Mouse (Mus musculus): ENCODE measurements around the gene Pla2g4d.

The Pla2g4d gene

GRCm38 (mm10) chr2:120288995-120289394 lies at the start of gene Pla2g4d:
TSS of gene Pla2g4d (minus strand) at chr2:120289197.
- DNase-seq (ENCODE audit: low read depth, low spot score), result no peak

- DNase-seq (ENCODE audit: low read depth, low spot score), result peak; percentile 22
Observed at GRCm38 (mm10) chr2:120337886-120338285, 48.9 kb upstream of the Pla2g4d start.

- no peak for DNase-seq (ENCODE audit: low read depth, low spot score)
Observed at GRCm38 (mm10) chr2:120331575-120331974, 42.6 kb upstream of the Pla2g4d start.

- no peak for DNase-seq (ENCODE audit: low read depth, low spot score)
Observed at GRCm38 (mm10) chr2:120315077-120315476, 26.1 kb upstream of the Pla2g4d start.

- DNase-seq (ENCODE audit: low read depth, low spot score), result no peak
Observed at GRCm38 (mm10) chr2:120314487-120314886, 25.5 kb upstream of the Pla2g4d start.

GRCm38 (mm10) chr2:120313976-120314375 lies 25.0 kb upstream of the Pla2g4d start, which contains the start of gene Pla2g4f:
TSS of gene Pla2g4f (minus strand) at chr2:120314165.
- DNase-seq (ENCODE audit: low read depth, low spot score), result peak; percentile 33

- no peak for DNase-seq (ENCODE audit: low read depth, low spot score)
Observed at GRCm38 (mm10) chr2:120312276-120312825, 23.4 kb upstream of the Pla2g4d start.

GRCm38 (mm10) chr2:120304113-120304512 lies 15.1 kb upstream of the Pla2g4d start:
- DNase-seq (ENCODE audit: low read depth, low spot score), result no peak

GRCm38 (mm10) chr2:120301076-120301475 lies 12.1 kb upstream of the Pla2g4d start:
- DNase-seq (ENCODE audit: low read depth, low spot score), result peak; percentile 51

- DNase-seq (ENCODE audit: low read depth, low spot score), result no peak
Observed at GRCm38 (mm10) chr2:120299866-120300265, 10.9 kb upstream of the Pla2g4d start.

GRCm38 (mm10) chr2:120296160-120296559 lies 7.2 kb upstream of the Pla2g4d start:
- no peak for DNase-seq (ENCODE audit: low read depth, low spot score)

- DNase-seq (ENCODE audit: low read depth, low spot score), result no peak
Observed at GRCm38 (mm10) chr2:120291471-120292078, 2.6 kb upstream of the Pla2g4d start.

- no peak for DNase-seq (ENCODE audit: low read depth, low spot score)
Observed at GRCm38 (mm10) chr2:120288401-120288800, 596 bp downstream of the Pla2g4d start.

GRCm38 (mm10) chr2:120285639-120286038 lies 3.4 kb downstream of the Pla2g4d start:
- no peak for DNase-seq (ENCODE audit: low read depth, low spot score)

GRCm38 (mm10) chr2:120284705-120285104 lies 4.3 kb downstream of the Pla2g4d start:
- DNase-seq (ENCODE audit: low read depth, low spot score), result no peak

GRCm38 (mm10) chr2:120284094-120284493 lies 4.9 kb downstream of the Pla2g4d start:
- DNase-seq (ENCODE audit: low read depth, low spot score), result no peak

GRCm38 (mm10) chr2:120283550-120283949 lies 5.4 kb downstream of the Pla2g4d start:
- no peak for DNase-seq (ENCODE audit: low read depth, low spot score)

- no peak for DNase-seq (ENCODE audit: low read depth, low spot score)
Observed at GRCm38 (mm10) chr2:120281221-120281620, 7.8 kb downstream of the Pla2g4d start.

GRCm38 (mm10) chr2:120279961-120280360 lies 9.0 kb downstream of the Pla2g4d start:
- peak; percentile 63 for DNase-seq (ENCODE audit: low read depth, low spot score)

GRCm38 (mm10) chr2:120276951-120277350 lies 12.0 kb downstream of the Pla2g4d start:
- no peak for DNase-seq (ENCODE audit: low read depth, low spot score)

- DNase-seq (ENCODE audit: low read depth, low spot score), result peak; percentile 87
Observed at GRCm38 (mm10) chr2:120268635-120269034, 20.4 kb downstream of the Pla2g4d start.

- no peak for DNase-seq (ENCODE audit: low read depth, low spot score)
Observed at GRCm38 (mm10) chr2:120265523-120265922, 23.5 kb downstream of the Pla2g4d start.

- no peak for DNase-seq (ENCODE audit: low read depth, low spot score)
Observed at GRCm38 (mm10) chr2:120264858-120265257, 24.1 kb downstream of the Pla2g4d start.

All from R1 (cell line).